Mouse (Mus musculus): ENCODE data around the gene Ust. TPM values are rescaled to one million over a fixed set of nuclear protein-coding genes. Genes with fewer than 3 reads are reported as not detected.

Gene Ust
- polyA plus RNA-seq, 1 experiment from 2014 or later: 4.6 TPM

DNA sequence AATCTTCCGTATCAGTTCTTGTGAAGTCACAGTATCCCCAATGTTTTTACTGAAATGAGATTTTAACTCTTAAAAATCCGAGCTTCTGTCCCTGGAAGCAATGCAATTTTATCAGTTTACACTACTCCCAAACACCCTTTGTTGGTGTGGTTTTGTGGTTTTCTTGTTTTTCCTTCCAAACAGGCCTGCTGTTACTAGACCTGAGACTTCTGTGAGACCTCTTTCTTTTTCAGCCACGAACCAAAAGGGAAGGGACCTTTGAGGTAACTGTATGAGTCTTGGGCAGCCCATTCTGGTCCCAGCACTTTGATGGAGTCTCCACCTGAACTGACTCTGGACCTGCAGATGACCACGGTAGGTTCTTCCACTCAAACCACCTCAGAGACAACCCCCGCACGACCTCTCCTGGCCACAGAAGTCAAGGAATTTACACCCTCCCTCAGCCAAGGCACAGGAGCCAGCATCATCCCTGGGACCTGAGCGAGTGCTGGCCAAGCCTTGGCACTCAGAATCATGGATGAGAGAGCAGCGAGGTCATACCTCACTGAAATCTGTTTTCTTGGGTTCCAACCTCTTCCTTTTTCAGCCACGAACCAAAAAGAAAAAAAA is 1.6 kb downstream of the Ust start:
- Histone ChIP-seq H3K27me3 (ENCODE audit: control insufficient read depth, insufficient read depth, low read length) (no peaks in the 10 kb centered on the region; the same call in 1 of the 2 replicates), H3K9ac (replicated peaks; ENCODE audit: low read length) (no peak overlapping the region; the same call in 1 of the 2 replicates), H3K9me3 (replicated peaks; ENCODE audit: control insufficient read depth, low read length) (no peaks in the 10 kb centered on the region), H3K4me1 (ENCODE audit: control insufficient read depth, insufficient read depth, low read length) (no peaks in the 10 kb centered on the region; the same call in none of the 2 replicates), H3K36me3 (replicated peaks; ENCODE audit: control insufficient read depth, insufficient read depth, low read depth, low read length) (no peaks in the 10 kb centered on the region), H3K4me2 (ENCODE audit: low read depth, low read length) (peak overlapping the region; percentile 89), H3K27ac (replicated peaks; ENCODE audit: low read depth, low read length) (no peak overlapping the region), H3K4me3 (ENCODE audit: low read depth, low read length) (peak overlapping the region; percentile 77; the same call in 1 of the 2 replicates)
- WGBS: 17% methylated on average over 9 of the region's 9 CpGs
- ATAC-seq (replicated peaks; ENCODE audit: insufficient number of reproducible peaks, low FRiP score, low TSS enrichment, low read depth) (no peak), DNase-seq (ENCODE audit: low spot score) (no peak)

- ATAC-seq (replicated peaks; ENCODE audit: insufficient number of reproducible peaks, low FRiP score, low TSS enrichment, low read depth): no peak
- no peaks in the 10 kb centered on the region for H3K9me3 ChIP-seq (replicated peaks; ENCODE audit: control insufficient read depth, low read length)
- H3K4me1 ChIP-seq (ENCODE audit: control insufficient read depth, insufficient read depth, low read length): no peaks in the 10 kb centered on the region; the same call in none of the 2 replicates
- H3K4me2 ChIP-seq (ENCODE audit: low read depth, low read length): no peak overlapping the region; the same call in 1 of the 2 replicates
- WGBS: 91% methylated on average over 3 of the region's 3 CpGs
- H3K9ac ChIP-seq (replicated peaks; ENCODE audit: low read length): no peak overlapping the region
- no peaks in the 10 kb centered on the region for H3K36me3 ChIP-seq (replicated peaks; ENCODE audit: control insufficient read depth, insufficient read depth, low read depth, low read length)
- no peak overlapping the region for H3K4me3 ChIP-seq (ENCODE audit: low read depth, low read length)
- H3K27ac ChIP-seq (replicated peaks; ENCODE audit: low read depth, low read length): no peak overlapping the region
- no peaks in the 10 kb centered on the region; the same call in 1 of the 2 replicates for H3K27me3 ChIP-seq (ENCODE audit: control insufficient read depth, insufficient read depth, low read length)
- no peak for DNase-seq (ENCODE audit: low spot score)
These were observed 4.9 kb downstream of the Ust start for GRCm38 (mm10) chr10:8513690-8514089.

- Histone ChIP-seq H3K9ac (replicated peaks; ENCODE audit: low read length) (no peak overlapping the region), H3K27ac (replicated peaks; ENCODE audit: low read depth, low read length) (no peak overlapping the region), H3K27me3 (ENCODE audit: control insufficient read depth, insufficient read depth, low read length) (no peaks in the 10 kb centered on the region), H3K4me2 (ENCODE audit: low read depth, low read length) (no peak overlapping the region), H3K9me3 (replicated peaks; ENCODE audit: control insufficient read depth, low read length) (no peaks in the 10 kb centered on the region), H3K4me1 (ENCODE audit: control insufficient read depth, insufficient read depth, low read length) (no peaks in the 10 kb centered on the region; the same call in none of the 2 replicates), H3K36me3 (replicated peaks; ENCODE audit: control insufficient read depth, insufficient read depth, low read depth, low read length) (no peaks in the 10 kb centered on the region), H3K4me3 (ENCODE audit: low read depth, low read length) (no peak overlapping the region)
- WGBS: 90% methylated on average over 6 of the region's 6 CpGs
- no peak for ATAC-seq (replicated peaks; ENCODE audit: insufficient number of reproducible peaks, low FRiP score, low TSS enrichment, low read depth)
- no peak for DNase-seq (ENCODE audit: low spot score)
These were observed 6.4 kb downstream of the Ust start for GRCm38 (mm10) chr10:8512222-8512621.

DNA sequence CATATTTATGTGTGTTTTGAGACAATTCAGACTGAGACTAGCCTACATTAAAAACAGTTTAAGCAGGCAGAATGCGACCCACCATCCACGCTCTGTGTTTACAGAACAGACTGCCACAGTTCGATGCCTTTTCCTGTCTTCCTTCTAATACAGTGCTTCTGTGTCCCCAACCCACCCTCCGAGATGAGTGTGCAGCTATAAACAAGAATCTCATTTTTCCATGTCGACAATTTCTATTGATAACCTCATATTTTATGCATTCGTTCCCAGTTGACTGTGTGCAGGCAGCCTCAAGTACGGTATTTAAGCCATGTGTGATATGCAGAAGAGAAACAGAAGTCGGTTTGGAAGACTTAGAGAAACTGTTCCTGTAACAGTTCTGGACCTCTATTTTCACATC is 6.9 kb downstream of the Ust start:
- no peaks in the 10 kb centered on the region for H3K36me3 ChIP-seq (replicated peaks; ENCODE audit: control insufficient read depth, insufficient read depth, low read depth, low read length)
- no peaks in the 10 kb centered on the region for H3K27me3 ChIP-seq (ENCODE audit: control insufficient read depth, insufficient read depth, low read length)
- no peak overlapping the region for H3K4me3 ChIP-seq (ENCODE audit: low read depth, low read length)
- no peaks in the 10 kb centered on the region for H3K9me3 ChIP-seq (replicated peaks; ENCODE audit: control insufficient read depth, low read length)
- no peak for DNase-seq (ENCODE audit: low spot score)
- ATAC-seq (replicated peaks; ENCODE audit: insufficient number of reproducible peaks, low FRiP score, low TSS enrichment, low read depth): no peak
- no peak overlapping the region for H3K27ac ChIP-seq (replicated peaks; ENCODE audit: low read depth, low read length)
- H3K9ac ChIP-seq (replicated peaks; ENCODE audit: low read length): no peak overlapping the region
- H3K4me1 ChIP-seq (ENCODE audit: control insufficient read depth, insufficient read depth, low read length): no peaks in the 10 kb centered on the region
- H3K4me2 ChIP-seq (ENCODE audit: low read depth, low read length): no peak overlapping the region
- 72% methylated on average over 8 of the region's 8 CpGs for WGBS

DNA sequence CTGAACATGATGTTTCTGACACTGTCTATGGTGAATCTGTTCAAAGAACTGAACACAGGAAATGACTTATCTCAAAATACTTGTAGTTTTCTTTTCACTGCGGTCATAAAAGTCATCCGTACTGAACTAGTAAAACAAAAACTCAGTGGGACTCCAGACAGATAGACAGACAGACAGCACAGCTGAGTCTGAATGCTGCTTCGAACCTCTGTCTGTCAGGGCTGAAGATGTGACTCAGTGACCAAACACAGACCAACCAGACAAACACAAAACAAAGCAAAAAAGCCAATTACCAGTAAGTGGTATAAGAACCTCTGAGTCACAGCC is 12.4 kb downstream of the Ust start:
- WGBS: 71% methylated on average over 3 of the region's 3 CpGs

DNA sequence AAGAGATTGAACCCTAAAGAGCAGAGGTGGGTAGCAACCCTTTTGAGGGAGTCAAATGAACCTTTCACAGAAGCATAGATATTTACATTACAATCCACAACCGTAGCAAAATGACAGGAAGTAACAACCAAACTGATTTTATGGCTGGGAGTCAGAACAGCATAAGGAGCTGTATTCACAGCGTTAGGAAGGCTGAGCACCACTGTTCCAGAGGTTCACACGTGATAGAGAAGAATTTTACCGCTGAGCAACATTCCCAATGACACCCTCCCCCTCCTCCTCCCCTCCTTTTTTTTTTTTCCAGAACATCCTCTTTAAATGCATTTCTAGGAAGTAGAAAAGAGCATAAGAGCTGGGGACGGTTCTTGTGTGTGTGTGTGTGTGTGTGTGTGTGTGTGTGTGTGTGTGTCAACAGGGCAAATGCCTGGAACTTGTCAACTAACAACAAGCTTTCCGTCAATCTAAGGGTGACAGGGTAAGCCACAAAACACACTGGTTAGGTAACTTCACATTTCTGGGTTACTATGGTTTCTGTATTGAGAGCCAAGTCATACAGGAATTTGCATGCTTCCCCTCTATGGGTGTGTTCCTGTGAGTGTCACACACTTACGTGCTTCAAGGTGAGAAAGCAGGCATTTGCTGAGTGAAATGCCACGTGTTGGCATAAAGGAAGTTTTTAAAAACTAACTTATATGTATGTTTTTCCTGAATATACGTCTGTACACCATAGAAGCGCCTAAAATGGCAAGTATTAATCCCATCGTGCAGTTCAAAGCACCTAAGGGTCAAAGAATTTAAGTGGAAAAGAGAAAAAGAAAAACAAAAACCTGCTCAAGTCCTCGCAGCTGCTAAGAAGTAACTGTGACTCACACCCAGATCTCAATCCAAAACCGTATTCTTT is 13.0 kb downstream of the Ust start:
- Histone ChIP-seq H3K4me1 (ENCODE audit: control insufficient read depth, insufficient read depth, low read length) (no peaks in the 10 kb centered on the region), H3K9me3 (replicated peaks; ENCODE audit: control insufficient read depth, low read length) (no peaks in the 10 kb centered on the region), H3K4me3 (ENCODE audit: low read depth, low read length) (no peak overlapping the region), H3K27ac (replicated peaks; ENCODE audit: low read depth, low read length) (no peak overlapping the region), H3K36me3 (replicated peaks; ENCODE audit: control insufficient read depth, insufficient read depth, low read depth, low read length) (no peaks in the 10 kb centered on the region), H3K9ac (replicated peaks; ENCODE audit: low read length) (no peak overlapping the region), H3K4me2 (ENCODE audit: low read depth, low read length) (no peak overlapping the region), H3K27me3 (ENCODE audit: control insufficient read depth, insufficient read depth, low read length) (no peaks in the 10 kb centered on the region)
- 58% methylated on average over 13 of the region's 13 CpGs for whole genome bisulfite sequencing
- ATAC-seq (replicated peaks; ENCODE audit: insufficient number of reproducible peaks, low FRiP score, low TSS enrichment, low read depth): no peak
- peak; percentile 14 for DNase-seq (ENCODE audit: low spot score)

More for the DNA sequence above, 12.4 kb downstream of the Ust start:
- ATAC-seq (replicated peaks; ENCODE audit: insufficient number of reproducible peaks, low FRiP score, low TSS enrichment, low read depth) (no peak), DNase-seq (ENCODE audit: low spot score) (no peak)
- H3K27me3 ChIP-seq (ENCODE audit: control insufficient read depth, insufficient read depth, low read length): no peaks in the 10 kb centered on the region
- no peaks in the 10 kb centered on the region for H3K36me3 ChIP-seq (replicated peaks; ENCODE audit: control insufficient read depth, insufficient read depth, low read depth, low read length)
- no peak overlapping the region for H3K27ac ChIP-seq (replicated peaks; ENCODE audit: low read depth, low read length)
- no peak overlapping the region for H3K4me3 ChIP-seq (ENCODE audit: low read depth, low read length)
- H3K4me1 ChIP-seq (ENCODE audit: control insufficient read depth, insufficient read depth, low read length): no peaks in the 10 kb centered on the region
- H3K4me2 ChIP-seq (ENCODE audit: low read depth, low read length): no peak overlapping the region
- H3K9me3 ChIP-seq (replicated peaks; ENCODE audit: control insufficient read depth, low read length): no peaks in the 10 kb centered on the region
- no peak overlapping the region for H3K9ac ChIP-seq (replicated peaks; ENCODE audit: low read length)

DNA sequence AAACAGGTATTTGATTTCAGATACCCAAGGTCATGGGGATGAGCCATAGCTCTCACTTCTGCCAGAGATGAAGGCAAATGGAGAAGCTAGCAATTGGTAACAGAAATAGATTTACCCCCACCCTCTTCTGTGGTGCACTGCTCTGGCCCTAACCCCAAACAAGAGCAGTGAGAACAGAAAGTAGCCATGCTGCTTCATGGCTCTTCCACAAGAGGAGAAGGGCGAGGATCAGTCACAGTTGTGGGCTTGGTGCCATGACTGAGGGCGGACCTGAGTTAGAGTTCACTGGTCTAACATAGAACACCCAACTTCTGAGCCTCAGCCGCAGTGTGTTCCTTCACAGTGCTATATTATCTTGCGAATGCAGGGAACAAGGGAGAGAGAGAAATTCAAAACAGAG is 13.8 kb downstream of the Ust start:
- H3K27me3 ChIP-seq (ENCODE audit: control insufficient read depth, insufficient read depth, low read length): no peaks in the 10 kb centered on the region
- ATAC-seq (replicated peaks; ENCODE audit: insufficient number of reproducible peaks, low FRiP score, low TSS enrichment, low read depth) (no peak), DNase-seq (ENCODE audit: low spot score) (no peak)
- no peak overlapping the region for H3K4me2 ChIP-seq (ENCODE audit: low read depth, low read length)
- WGBS: 87% methylated on average over 4 of the region's 4 CpGs
- H3K4me3 ChIP-seq (ENCODE audit: low read depth, low read length): no peak overlapping the region
- no peaks in the 10 kb centered on the region for H3K4me1 ChIP-seq (ENCODE audit: control insufficient read depth, insufficient read depth, low read length)
- H3K27ac ChIP-seq (replicated peaks; ENCODE audit: low read depth, low read length): no peak overlapping the region
- no peak overlapping the region for H3K9ac ChIP-seq (replicated peaks; ENCODE audit: low read length)
- no peaks in the 10 kb centered on the region for H3K9me3 ChIP-seq (replicated peaks; ENCODE audit: control insufficient read depth, low read length)
- no peaks in the 10 kb centered on the region for H3K36me3 ChIP-seq (replicated peaks; ENCODE audit: control insufficient read depth, insufficient read depth, low read depth, low read length)
